Mouse (Mus musculus) lung, postnatal 0 days (tissue): ENCODE results near the gene Amelx. TPM values are rescaled to one million over a fixed set of nuclear protein-coding genes. Genes with fewer than 3 reads are reported as not detected.

Experiments used
- ATAC-seq: fragments of 200-750 bp; cut with Nextera tagmentation; 2 replicates; pipeline ENCODE4 v1.8.0; 2017; ENCODE audit warnings: moderate library complexity
- DNase-seq: peaks from one replicate; pipeline ENCODE4 v3.0.0-alpha.2; 2016; ENCODE audit warnings: low spot score
- H3K27ac ChIP-seq: fragments of 300-500 bp; sonication (generic); 2 replicates; pipeline ENCODE4 v1.5.1; 2014; ENCODE audit warnings: antibody characterized with exemption, mild to moderate bottlenecking, low read length, mixed read lengths
- H3K27me3 ChIP-seq: fragments of 300-500 bp; sonication (generic); replicated peaks from 2 replicates; pipeline ENCODE4 v1.6.1; 2014; ENCODE audit warnings: low read length, mixed read lengths; ENCODE audit not compliant: insufficient read depth
- H3K36me3 ChIP-seq: fragments of 300-500 bp; sonication (generic); 2 replicates; pipeline ENCODE4 v1.6.1; 2014; ENCODE audit warnings: low read length, mixed read lengths; ENCODE audit not compliant: insufficient read depth
- H3K4me1 ChIP-seq: fragments of 300-500 bp; sonication (generic); 2 replicates; pipeline ENCODE4 v1.6.1; 2014; ENCODE audit warnings: antibody characterized with exemption, low read depth, low read length, mixed read lengths; ENCODE audit not compliant: insufficient read depth
- H3K4me2 ChIP-seq: fragments of 300-500 bp; sonication (generic); replicated peaks from 2 replicates; pipeline ENCODE4 v1.6.1; 2014; ENCODE audit warnings: low read depth, mild to moderate bottlenecking, low read length, moderate library complexity, mixed read lengths
- H3K4me3 ChIP-seq: fragments of 300-500 bp; sonication (generic); 2 replicates; pipeline ENCODE4 v1.5.1; 2014; ENCODE audit warnings: low read depth, low read length
- H3K9ac ChIP-seq: fragments of 300-500 bp; sonication (generic); replicated peaks from 2 replicates; pipeline ENCODE4 v1.6.1; 2014; ENCODE audit warnings: low read depth, mild to moderate bottlenecking
- H3K9me3 ChIP-seq: fragments of 300-500 bp; sonication (generic); 2 replicates; pipeline ENCODE4 v1.6.1; 2016; ENCODE audit warnings: low read length, mixed read lengths
- CTCF ChIP-seq: IDR thresholded peaks from 2 replicates; pipeline ENCODE4 v1.5.1; 2016; ENCODE audit warnings: antibody characterized with exemption, mild to moderate bottlenecking
- EP300 ChIP-seq: IDR thresholded peaks from 2 replicates; pipeline ENCODE4 v1.6.1; 2016; ENCODE audit warnings: antibody characterized with exemption, mild to moderate bottlenecking, control low read depth
- WGBS: fragments of 180-500 bp; shearing (Covaris S2); extraction: QIAGEN DNeasy Blood & Tissue Kit; methylation state at CpG from one replicate; pipeline ENCODE4 v1.1.7; 2014; 5-methylcytosine and 5-hydroxymethylcytosine counted together
- polyA plus RNA-seq: library from polyadenylated mRNA; unstranded; fragments of >200 nt; fragmentation: Nextera tagmentation; extraction: Ambion mirVana; gene quantifications from 2 replicates; pipeline ENCODE4 v1.2.1, GENCODE M21; 2015

Amelx gene
- polyA plus RNA-seq = 0.18 TPM in 1 of 2 replicates, not detected in the other

GRCm38 (mm10) chrX:169187100-169187499 is at the start of gene Amelx:
Amelx (minus strand) TSS chrX:169187200.
- Histone ChIP-seq H3K27me3 (no peaks in the 10 kb centered on the region), H3K9me3 (no peaks in the 10 kb centered on the region), H3K27ac (no peak within 1 kb of the TSS), H3K4me1 (no peaks in the 10 kb centered on the region), H3K9ac (no peak within 1 kb of the TSS), H3K36me3 (no peaks in the 10 kb centered on the region), H3K4me2 (no peak within 1 kb of the TSS), H3K4me3 (no peak within 1 kb of the TSS)
- no peak for TF ChIP-seq EP300
- no peak for TF ChIP-seq CTCF
- ATAC-seq = no peak
- DNase-seq = no peak
- 78% methylated on average over 5 of the region's 5 CpGs for WGBS

GRCm38 (mm10) chrX:169222357-169223062 is 35.5 kb upstream of the Amelx start:
- no peak for ATAC-seq
- H3K36me3 ChIP-seq = no peaks in the 10 kb centered on the region
- DNase-seq = no peak
- H3K4me3 ChIP-seq = no peak overlapping the region
- H3K9ac ChIP-seq = no peak overlapping the region
- no peak overlapping the region for H3K4me2 ChIP-seq
- 41% methylated on average over 3 of the region's 3 CpGs for whole genome bisulfite sequencing
- H3K9me3 ChIP-seq = no peaks in the 10 kb centered on the region
- TF ChIP-seq EP300 (no peak), CTCF (no peak)
- H3K4me1 ChIP-seq = no peaks in the 10 kb centered on the region
- no peak overlapping the region for H3K27ac ChIP-seq
- H3K27me3 ChIP-seq = no peaks in the 10 kb centered on the region

- no peak for TF ChIP-seq CTCF
- TF ChIP-seq EP300 = no peak
- no peak for ATAC-seq
- H3K4me1 ChIP-seq = no peaks in the 10 kb centered on the region
- H3K27me3 ChIP-seq = no peaks in the 10 kb centered on the region; the same call in 1 of the 2 replicates
- H3K9me3 ChIP-seq = no peaks in the 10 kb centered on the region
- WGBS = 62% methylated on average over 8 of the region's 8 CpGs
- no peak overlapping the region for H3K4me3 ChIP-seq
- no peak for DNase-seq
- no peaks in the 10 kb centered on the region for H3K36me3 ChIP-seq
- no peak overlapping the region for H3K9ac ChIP-seq
- no peak overlapping the region for H3K4me2 ChIP-seq
- H3K27ac ChIP-seq = no peak overlapping the region
Measured at GRCm38 (mm10) chrX:169220064-169220463, 33.1 kb upstream of the Amelx start.

- no peak overlapping the region for H3K9ac ChIP-seq
- WGBS = 48% methylated on average over 3 of the region's 3 CpGs
- no peak overlapping the region for H3K4me2 ChIP-seq
- no peaks in the 10 kb centered on the region for H3K4me1 ChIP-seq
- no peak for ATAC-seq
- no peak overlapping the region for H3K27ac ChIP-seq
- H3K36me3 ChIP-seq = no peaks in the 10 kb centered on the region
- DNase-seq = no peak
- no peaks in the 10 kb centered on the region for H3K27me3 ChIP-seq
- H3K9me3 ChIP-seq = no peaks in the 10 kb centered on the region
- TF ChIP-seq EP300 (no peak), CTCF (no peak)
- H3K4me3 ChIP-seq = no peak overlapping the region
Measured at GRCm38 (mm10) chrX:169210019-169210418, 23.0 kb upstream of the Amelx start.

GRCm38 (mm10) chrX:169178634-169179033 is 8.4 kb downstream of the Amelx start:
- TF ChIP-seq CTCF (no peak), EP300 (no peak)
- DNase-seq (no peak), ATAC-seq (no peak)
- no peak overlapping the region for H3K4me3 ChIP-seq
- WGBS = 85% methylated on average over 2 of the region's 2 CpGs
- H3K27ac ChIP-seq = no peak overlapping the region
- no peaks in the 10 kb centered on the region for H3K36me3 ChIP-seq
- H3K4me2 ChIP-seq = no peak overlapping the region
- no peaks in the 10 kb centered on the region for H3K9me3 ChIP-seq
- no peak overlapping the region for H3K9ac ChIP-seq
- H3K4me1 ChIP-seq = no peaks in the 10 kb centered on the region
- H3K27me3 ChIP-seq = no peaks in the 10 kb centered on the region

GRCm38 (mm10) chrX:169173796-169174195 is 13.2 kb downstream of the Amelx start:
- WGBS = 43% methylated on average over 1 of the region's 1 CpGs
- H3K4me2 ChIP-seq = no peak overlapping the region
- no peak for TF ChIP-seq EP300
- ATAC-seq = no peak
- no peaks in the 10 kb centered on the region for H3K4me1 ChIP-seq
- no peaks in the 10 kb centered on the region for H3K27me3 ChIP-seq
- H3K9ac ChIP-seq = no peak overlapping the region
- H3K4me3 ChIP-seq = no peak overlapping the region
- no peak for DNase-seq
- H3K36me3 ChIP-seq = no peaks in the 10 kb centered on the region
- H3K9me3 ChIP-seq = no peaks in the 10 kb centered on the region
- H3K27ac ChIP-seq = no peak overlapping the region

GRCm38 (mm10) chrX:169170981-169171380 is 16.0 kb downstream of the Amelx start:
- no peak for DNase-seq
- no peak for ATAC-seq

More at GRCm38 (mm10) chrX:169170981-169171380, 16.0 kb downstream of the Amelx start:
- Histone ChIP-seq H3K4me3 (no peak overlapping the region), H3K36me3 (no peaks in the 10 kb centered on the region), H3K4me2 (no peak overlapping the region), H3K27me3 (no peaks in the 10 kb centered on the region), H3K9me3 (no peaks in the 10 kb centered on the region), H3K9ac (no peak overlapping the region), H3K27ac (no peak overlapping the region), H3K4me1 (no peaks in the 10 kb centered on the region)
- no peak for TF ChIP-seq CTCF
- no peak for TF ChIP-seq EP300
- WGBS = 92% methylated on average over 2 of the region's 2 CpGs
